Mouse (Mus musculus): ENCODE results near the gene Fhl3. TPM values are rescaled to one million over a fixed set of nuclear protein-coding genes. Genes with fewer than 3 reads are reported as not detected.

Gene Fhl3
- total RNA-seq, 2 experiments from 2014 or later, result 12.9 to 13.7 TPM

- intact Hi-C loops (cut with DNase I), result no loop called here
- DNase-seq, result peak; percentile 98 to 99
Observed at GRCm38 (mm10) chr4:124751300-124752250, 51.1 kb downstream of the Fhl3 start.

- no peak for DNase-seq
- intact Hi-C loops (cut with DNase I), result no loop called here
Observed at GRCm38 (mm10) chr4:124752281-124753199, 52.0 kb downstream of the Fhl3 start.

GRCm38 (mm10) chr4:124755526-124755925, 55.0 kb downstream of the Fhl3 start:
- intact Hi-C loops (cut with DNase I), result no loop called here
- no peak for DNase-seq

Small RNA genes within 50 kb of the gene (microRNA-seq; reads per million reads assigned to microRNA genes)
- gene Gm24721 (ENCODE audit: borderline number of aligned reads in 2 of 2) (0 reads per million in 2 experiments), gene Mir697 (ENCODE audit: borderline number of aligned reads in 2 of 2) (0 reads per million in 2 experiments), gene Mir698 (ENCODE audit: borderline number of aligned reads in 2 of 2) (0 reads per million in 2 experiments)

Other genes with a start within 250 kb of the Fhl3 start
- gene 3100002H09Rik, start 89.9 kb upstream of the Fhl3 start, total RNA-seq (2021), result not detected
- under 1 TPM; 0.11 to 0.16 TPM for gene Pou3f1, start 43.9 kb upstream of the Fhl3 start, total RNA-seq (2021)
- gene Utp11, start 7.1 kb upstream of the Fhl3 start, total RNA-seq (2021), result 10 to 100 TPM; 12.1 to 14.0 TPM
- 10 to 100 TPM; 18.1 to 18.2 TPM for gene Sf3a3, start 14.1 kb downstream of the Fhl3 start, total RNA-seq (2021)
- gene Inpp5b, start 41.1 kb downstream of the Fhl3 start, total RNA-seq (2021), result 10 to 100 TPM in 1 of 2 experiments, 1 to 10 TPM in 1; 8.6 to 11.7 TPM
- 10 to 100 TPM; 14.8 to 14.9 TPM for gene Mtf1, start 101.4 kb downstream of the Fhl3 start, total RNA-seq (2021)
- 10 to 100 TPM; 17.8 to 22.2 TPM for gene Yrdc, start 150.0 kb downstream of the Fhl3 start, total RNA-seq (2021)
- 10 to 100 TPM; 22.1 to 22.7 TPM for gene 1110065P20Rik, start 150.5 kb downstream of the Fhl3 start, total RNA-seq (2021)
- gene Maneal, start 161.5 kb downstream of the Fhl3 start, total RNA-seq (2021), result under 1 TPM; 0.14 to 0.22 TPM
- gene Epha10, start 180.2 kb downstream of the Fhl3 start, total RNA-seq (2021), result not detected
- 1 to 10 TPM; 6.6 to 9.1 TPM for gene 9930104L06Rik, start 236.3 kb downstream of the Fhl3 start, total RNA-seq (2021)
- gene Cdca8, start 238.6 kb downstream of the Fhl3 start, total RNA-seq (2021), result 1 to 10 TPM; 1.5 TPM

Measured in heart, postnatal 36 days (tissue).